Mouse (Mus musculus) bone marrow macrophage, adult 2 months (primary cell): ENCODE data around the gene Copz2.

Source experiments
- CTCF ChIP-seq: IDR thresholded peaks from 2 replicates; pipeline ENCODE4 v1.5.1; 2012; ENCODE audit warnings: low read depth, mild to moderate bottlenecking, low read length, moderate library complexity
- POLR2A ChIP-seq: IDR thresholded peaks from 2 replicates; pipeline ENCODE4 v1.6.1; 2012; ENCODE audit warnings: mild to moderate bottlenecking, low read depth, low read length, borderline replicate concordance

- TF ChIP-seq CTCF (no peak), POLR2A (no peak)
Measured at GRCm38 (mm10) chr11:96893203-96893842, 43.7 kb downstream of the Copz2 start.
